Mouse (Mus musculus) small intestine, adult 10 weeks (tissue): ENCODE results near the gene Gm44965. TPM values are rescaled to one million over a fixed set of nuclear protein-coding genes. Genes with fewer than 3 reads are reported as not detected.

Experiments
- polyA plus RNA-seq: library from polyadenylated mRNA; stranded (reverse); fragments of 350-450 nt; fragmentation: Illumina TruSeq; extraction: RNeasy Lipid Tissue Mini Kit (QIAGEN cat#74804); gene quantifications from one replicate; pipeline ENCODE4 v1.2.3, GENCODE M21; 2014; ENCODE audit warnings: low replicate concordance

The Gm44965 gene
- not detected for polyA plus RNA-seq

DNA sequence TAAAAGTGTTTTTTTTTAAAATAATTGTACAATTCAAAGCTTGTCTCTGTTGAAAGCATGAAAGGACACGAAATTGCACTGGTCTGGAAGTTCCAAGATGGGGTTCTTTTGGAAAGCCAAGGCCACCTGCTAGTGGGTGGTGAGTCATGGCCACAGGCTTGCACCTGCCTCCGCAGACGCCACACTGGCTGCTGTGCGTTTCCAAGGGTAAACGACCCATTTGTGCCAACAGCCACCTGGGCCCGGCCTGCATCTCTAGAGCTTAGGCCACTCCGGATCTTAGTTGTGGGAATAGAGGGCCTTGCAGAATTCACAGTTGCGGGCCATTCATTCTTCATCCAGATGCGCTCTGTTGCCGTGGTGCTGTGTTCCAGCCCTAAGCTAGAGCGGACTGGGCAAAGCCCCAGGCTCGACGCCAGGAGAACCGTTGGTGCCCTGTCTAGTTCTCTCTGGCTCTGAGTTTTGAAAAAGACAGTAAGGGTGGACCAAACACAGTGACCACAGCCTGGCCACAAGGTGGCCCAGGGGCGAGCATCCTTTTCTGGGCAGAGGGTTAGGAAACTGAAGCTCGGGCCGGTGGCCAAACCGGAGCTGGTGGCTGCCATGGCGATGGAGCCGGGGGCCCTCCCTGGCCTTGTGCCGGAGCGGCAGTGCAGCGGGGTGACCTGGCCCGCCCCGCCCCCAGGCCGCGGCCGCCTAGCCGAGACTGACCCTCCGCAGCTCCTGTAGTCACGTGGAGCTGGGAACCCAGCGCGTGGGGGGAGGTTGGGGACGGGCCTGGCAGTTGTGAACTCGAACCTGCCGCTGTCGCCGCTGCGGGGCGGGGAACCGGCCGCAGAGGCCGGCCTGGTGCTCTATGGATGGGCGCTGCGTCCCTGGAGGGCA, at the start of gene Gm44965, which contains the start of gene Repin1:
Gm44965 (plus strand) TSS at position 784 of the 885 bp plus-strand sequence.
Repin1 (plus strand) TSS at position 726 of the 885 bp plus-strand sequence.

DNA sequence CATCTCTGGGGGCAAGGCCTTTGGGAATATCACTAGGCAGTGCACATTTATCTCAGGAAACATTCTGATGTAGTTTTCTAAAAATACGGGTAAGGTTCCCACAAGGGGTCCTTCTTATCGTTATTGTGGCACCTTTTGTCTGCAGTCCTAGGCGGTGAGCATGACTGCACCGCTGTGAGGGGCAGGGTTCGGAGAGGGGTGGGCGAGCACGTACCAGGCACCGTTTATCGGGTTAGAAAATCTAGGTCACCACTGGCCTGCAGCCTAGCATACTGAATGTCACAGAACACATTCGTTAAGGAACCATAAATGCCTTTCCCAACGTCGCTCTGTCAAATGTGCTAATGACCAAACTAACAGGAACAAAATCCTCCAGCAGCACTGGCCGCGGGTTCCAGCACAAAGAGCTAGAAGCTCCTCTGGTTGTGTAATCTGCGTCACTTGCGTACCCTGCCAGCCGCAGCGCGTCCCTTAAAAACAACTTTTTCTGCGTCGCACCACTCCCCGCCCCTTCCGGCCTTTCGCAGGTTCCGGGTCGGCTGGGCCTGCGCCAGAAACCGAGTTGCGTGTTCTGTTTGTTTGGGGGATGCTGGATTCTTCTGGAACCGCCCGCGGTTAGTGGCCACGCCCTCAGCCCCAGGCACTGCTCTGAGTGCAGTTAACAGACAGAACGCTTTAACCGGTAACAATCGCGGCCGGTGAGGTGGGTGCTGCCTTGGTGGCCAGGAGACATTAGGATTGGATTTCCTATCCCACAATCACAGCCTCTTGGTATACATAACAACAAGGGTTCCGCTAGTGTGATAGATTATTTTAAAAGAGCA, 39.2 kb upstream of the Gm44965 start, which contains the start of gene Lrrc61:
Lrrc61 (plus strand) TSS at position 517 of the 824 bp plus-strand sequence.

DNA sequence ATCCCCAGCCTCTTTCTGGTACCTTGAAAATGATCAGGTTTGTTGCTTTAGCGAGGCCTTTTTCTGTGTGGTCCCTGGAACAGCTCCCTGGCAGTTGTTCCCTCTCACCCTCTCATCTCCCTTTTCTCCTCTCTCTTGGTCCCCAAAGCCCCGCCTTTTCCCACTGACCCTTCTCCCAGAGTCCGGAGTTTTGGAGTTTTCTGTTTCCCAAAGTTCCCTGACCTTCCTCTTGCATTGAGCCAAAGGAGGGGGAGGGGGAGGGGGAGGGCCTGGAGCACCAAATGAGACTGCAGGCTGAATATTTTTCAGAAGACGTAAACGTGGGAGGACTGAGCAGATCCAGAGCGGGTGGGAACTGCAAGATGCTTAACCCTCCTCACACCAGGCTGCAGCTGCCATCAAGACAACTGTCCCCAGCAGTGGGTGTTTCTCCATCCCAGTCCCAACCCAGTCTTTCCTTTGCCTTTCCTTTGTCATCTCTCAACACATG, 21.1 kb upstream of the Gm44965 start, which contains the start of gene Rarres2:
Rarres2 (minus strand) TSS at position 218 of the 490 bp plus-strand sequence.

DNA sequence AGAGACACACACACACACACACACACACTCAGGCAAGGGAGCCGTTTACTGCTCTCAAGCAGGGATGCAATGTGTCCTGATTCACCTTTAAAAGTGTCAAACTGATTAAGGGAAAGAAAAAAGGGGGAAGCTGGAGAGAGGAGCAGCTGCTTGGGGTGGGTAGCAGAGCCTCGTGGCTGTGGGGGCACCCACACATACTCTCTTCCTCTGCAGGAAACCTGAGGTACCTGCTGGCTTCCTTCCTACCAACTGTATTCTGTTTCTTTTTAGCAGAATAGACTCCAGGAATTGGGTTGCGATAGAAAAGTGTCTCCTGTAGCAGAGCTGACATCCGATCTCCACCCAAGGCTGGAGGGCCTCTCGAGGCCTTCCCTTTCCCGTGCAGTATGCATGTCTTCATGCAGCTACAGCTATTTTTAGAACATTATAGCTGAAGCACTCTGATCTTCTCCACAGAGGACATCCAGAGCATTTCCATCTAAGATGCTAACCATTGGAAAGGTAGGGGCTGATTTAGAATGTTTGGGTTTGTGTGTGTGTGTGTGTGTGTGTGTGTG, 4.5 kb upstream of the Gm44965 start, which contains the start of gene Gm45021:
Gm45021 (plus strand) TSS at position 417 of the 557 bp plus-strand sequence.

GRCm38 (mm10) chr6:48601271-48602079, 7.7 kb downstream of the Gm44965 start, which contains the start of gene Zfp775:
Zfp775 (plus strand) TSS chr6:48602063.

GRCm38 (mm10) chr6:48626464-48626863, 32.7 kb downstream of the Gm44965 start, which contains the start of gene AI854703:
AI854703 (plus strand) TSS chr6:48626764.

DNA sequence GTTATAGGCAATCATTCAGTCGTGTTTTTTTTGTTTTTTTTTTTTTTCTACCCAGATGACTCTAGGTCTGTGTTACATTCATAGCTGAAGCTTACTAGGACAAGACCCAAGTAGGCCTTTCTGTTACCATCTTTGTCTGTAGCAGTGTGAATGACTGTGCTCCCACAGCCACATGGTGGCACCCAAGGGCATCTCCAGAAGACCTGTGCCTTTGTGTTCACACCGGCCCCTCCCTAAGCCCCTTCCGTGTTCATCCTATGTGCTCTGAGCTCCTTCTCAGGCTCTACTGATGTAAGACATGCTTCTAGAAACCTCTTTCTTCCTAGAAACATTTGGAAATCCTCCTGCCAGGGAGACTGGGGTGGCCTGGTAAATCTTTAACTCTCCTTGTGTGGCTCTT, 53.3 kb downstream of the Gm44965 start, which contains the start of gene Gimap8:
Gimap8 (plus strand) TSS at position 240 of the 400 bp plus-strand sequence.

Other genes starting within 250 kb of the Gm44965 start
- 2.1 TPM for gene Krba1, start 198.4 kb upstream of the Gm44965 start, polyA plus RNA-seq
- gene Zfp467, start 148.1 kb upstream of the Gm44965 start, polyA plus RNA-seq, result 2.6 TPM
- gene Sspo, start 145.7 kb upstream of the Gm44965 start, polyA plus RNA-seq, result not detected
- gene Atp6v0e2, start 56.3 kb upstream of the Gm44965 start, polyA plus RNA-seq, result 7.1 TPM
- gene Lrrc61, start 39.1 kb upstream of the Gm44965 start, polyA plus RNA-seq, result 0.97 TPM
- 2.2 TPM for gene Rarres2, start 21.2 kb upstream of the Gm44965 start, polyA plus RNA-seq
- gene Gm45021, start 4.3 kb upstream of the Gm44965 start, polyA plus RNA-seq, result not detected
- gene Repin1, start 58 bp upstream of the Gm44965 start, polyA plus RNA-seq, result 1.3 TPM
- gene Zfp775, start 8.1 kb downstream of the Gm44965 start, polyA plus RNA-seq, result not detected
- not detected for gene AI854703, start 32.8 kb downstream of the Gm44965 start, polyA plus RNA-seq
- gene Gimap8, start 53.3 kb downstream of the Gm44965 start, polyA plus RNA-seq, result 22.2 TPM
- 19.5 TPM for gene Gimap9, start 82.2 kb downstream of the Gm44965 start, polyA plus RNA-seq
- gene Gimap4, start 90.6 kb downstream of the Gm44965 start, polyA plus RNA-seq, result 82.1 TPM
- gene Gimap6, start 114.3 kb downstream of the Gm44965 start, polyA plus RNA-seq, result 31.9 TPM
- 8.2 TPM for gene Gm28053, start 124.7 kb downstream of the Gm44965 start, polyA plus RNA-seq
- 6.2 TPM for gene Gimap7, start 124.7 kb downstream of the Gm44965 start, polyA plus RNA-seq
- 3.5 TPM for gene Gimap1, start 145.1 kb downstream of the Gm44965 start, polyA plus RNA-seq
- gene Gimap5, start 152.3 kb downstream of the Gm44965 start, polyA plus RNA-seq, result 4.2 TPM
- 11.0 TPM for gene Gimap3, start 176.9 kb downstream of the Gm44965 start, polyA plus RNA-seq
- gene Tmem176a, start 247.0 kb downstream of the Gm44965 start, polyA plus RNA-seq, result 125 TPM
- 13.8 TPM for gene Tmem176b, start 247.6 kb downstream of the Gm44965 start, polyA plus RNA-seq